Mouse (Mus musculus) liver, embryonic 12.5 days (tissue): Measurements from ENCODE around the gene Gm20908. TPM values are rescaled to one million over a fixed set of nuclear protein-coding genes. Genes with fewer than 3 reads are reported as not detected.
"Not testable (repeated sequence)": the region's sequence is repeated elsewhere in the genome, so short reads cannot be mapped to it uniquely, and the experiment has no call there.

Experiments used
- ATAC-seq: fragments of 200-750 bp; cut with Nextera tagmentation; 2 replicates; pipeline ENCODE4 v1.8.0; 2017; ENCODE audit warnings: moderate number of reproducible peaks, mild to moderate bottlenecking, moderate library complexity
- H3K27ac ChIP-seq: fragments of 300-500 bp; sonication (generic); 2 replicates; pipeline ENCODE4 v1.5.1; 2016; ENCODE audit warnings: mild to moderate bottlenecking
- H3K27me3 ChIP-seq: fragments of 300-500 bp; sonication (generic); replicated peaks from 2 replicates; pipeline ENCODE4 v1.6.1; 2016; ENCODE audit warnings: mild to moderate bottlenecking, moderate library complexity
- H3K36me3 ChIP-seq: fragments of 300-500 bp; sonication (generic); 2 replicates; pipeline ENCODE4 v1.6.1; 2016; ENCODE audit warnings: mild to moderate bottlenecking, moderate library complexity
- H3K4me1 ChIP-seq: fragments of 300-500 bp; sonication (generic); 2 replicates; pipeline ENCODE4 v1.6.1; 2016
- H3K4me2 ChIP-seq: fragments of 300-500 bp; sonication (generic); 2 replicates; pipeline ENCODE4 v1.6.1; 2016; ENCODE audit warnings: mild to moderate bottlenecking, moderate library complexity
- H3K4me3 ChIP-seq: fragments of 300-500 bp; sonication (generic); 2 replicates; pipeline ENCODE4 v1.5.1; 2016; ENCODE audit warnings: mild to moderate bottlenecking, moderate library complexity
- H3K9ac ChIP-seq: fragments of 300-500 bp; sonication (generic); 2 replicates; pipeline ENCODE4 v1.6.1; 2016; ENCODE audit warnings: mild to moderate bottlenecking, moderate library complexity
- H3K9me3 ChIP-seq: fragments of 300-500 bp; sonication (generic); replicated peaks from 2 replicates; pipeline ENCODE4 v1.6.1; 2016; ENCODE audit warnings: mild to moderate bottlenecking, moderate library complexity
- WGBS: fragments of 180-500 bp; shearing (Covaris S2); methylation state at CpG from one replicate; pipeline ENCODE4 v1.1.7; 2016; ENCODE audit not compliant: insufficient replicate concordance; 5-methylcytosine and 5-hydroxymethylcytosine counted together
- polyA plus RNA-seq: library from polyadenylated mRNA; unstranded; fragments of >200 nt; fragmentation: Nextera tagmentation; extraction: Ambion mirVana; gene quantifications from 2 replicates; pipeline ENCODE4 v1.2.1, GENCODE M21; 2016

The Gm20908 gene
- polyA plus RNA-seq = not detected in 2 replicates

DNA sequence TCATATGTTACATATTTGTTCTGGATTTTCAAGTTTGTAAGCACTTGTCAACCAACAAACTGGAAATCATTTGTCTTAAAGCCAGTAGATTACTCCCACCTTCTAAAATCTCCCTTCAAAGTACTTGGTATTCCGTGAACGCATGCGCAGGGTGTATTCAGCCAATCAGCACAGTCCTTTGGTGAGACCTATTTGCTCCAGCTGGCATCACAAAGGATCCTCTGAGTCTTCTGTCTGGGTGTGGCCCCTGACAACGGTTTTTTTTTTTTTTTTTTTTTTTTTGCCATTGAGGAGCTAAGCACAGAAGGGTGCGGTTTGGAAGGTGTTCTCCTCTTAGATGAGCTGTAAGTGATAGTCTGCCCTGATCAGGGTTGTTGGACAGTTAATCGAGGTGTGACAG lies at the start of gene Gm20908:
Gm20908 (plus strand) TSS at position 301 of the 400 bp plus-strand sequence.
- WGBS = no CpG with 5 or more reads among the region's 6 CpGs
- not testable (repeated sequence) for H3K4me3 ChIP-seq, H3K27ac ChIP-seq, H3K36me3 ChIP-seq, H3K4me1 ChIP-seq, H3K9me3 ChIP-seq, H3K9ac ChIP-seq, H3K4me2 ChIP-seq, ATAC-seq, H3K27me3 ChIP-seq
